Mouse (Mus musculus) megakaryocyte, embryonic 14.5 days (primary cell): ENCODE data around the gene Trip10.

ENCODE experiments used
- FLI1 ChIP-seq: IDR thresholded peaks from 2 replicates; pipeline ENCODE4 v1.6.1; 2012; ENCODE audit warnings: low read length, inconsistent platforms, mixed read lengths
- GATA1 ChIP-seq: IDR thresholded peaks from 3 replicates; pipeline ENCODE4 v1.6.1; 2012; ENCODE audit warnings: mixed read lengths, low read length, inconsistent platforms, borderline replicate concordance

GRCm38 (mm10) chr17:57297040-57297439 is 47.8 kb downstream of the Trip10 start:
- TF ChIP-seq GATA1 (no peak), FLI1 (no peak)
